Mouse (Mus musculus) kidney, adult 8-10 months (tissue): ENCODE results near the gene Ccdc115.
"Not testable (repeated sequence)": the region's sequence is repeated elsewhere in the genome, so short reads cannot be mapped to it uniquely, and the experiment has no call there.

Experiments used
- DNase-seq, 2 experiments: peaks; one replicate each; pipeline ENCODE4 v3.0.0; 2022

Gene Ccdc115

DNA sequence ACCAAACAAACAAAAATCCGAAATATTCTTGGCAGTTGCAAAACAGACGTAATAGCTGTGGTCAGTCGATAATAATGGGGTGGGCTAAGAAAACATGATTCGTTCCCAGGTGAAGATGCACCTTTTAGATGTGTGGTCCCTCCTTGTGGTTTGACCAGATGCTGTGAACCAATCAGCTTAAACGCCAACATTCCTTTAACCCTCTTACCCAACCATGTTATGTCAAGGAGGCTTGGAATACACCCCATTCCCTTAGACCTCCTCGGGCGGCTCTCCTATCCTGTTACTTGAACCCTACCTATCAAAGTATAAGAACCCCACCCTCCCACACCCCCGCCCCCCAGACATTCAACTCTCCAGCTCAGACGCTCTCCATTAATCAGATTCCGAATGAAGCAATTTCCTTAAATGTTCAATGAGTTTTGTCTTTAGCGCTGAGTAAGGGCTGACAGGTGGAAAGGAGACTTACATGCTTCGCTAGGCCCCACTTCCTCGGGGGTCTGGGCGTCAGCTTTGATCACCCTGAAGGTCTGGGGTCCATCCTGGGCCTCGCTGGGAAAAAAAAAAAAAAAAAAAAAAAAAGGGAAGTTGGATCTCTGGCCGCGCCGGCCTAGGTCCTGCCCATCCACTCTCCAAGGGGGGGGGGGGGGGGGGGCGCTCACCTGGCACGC is 956 bp downstream of the Ccdc115 start:
- no peak for DNase-seq

DNA sequence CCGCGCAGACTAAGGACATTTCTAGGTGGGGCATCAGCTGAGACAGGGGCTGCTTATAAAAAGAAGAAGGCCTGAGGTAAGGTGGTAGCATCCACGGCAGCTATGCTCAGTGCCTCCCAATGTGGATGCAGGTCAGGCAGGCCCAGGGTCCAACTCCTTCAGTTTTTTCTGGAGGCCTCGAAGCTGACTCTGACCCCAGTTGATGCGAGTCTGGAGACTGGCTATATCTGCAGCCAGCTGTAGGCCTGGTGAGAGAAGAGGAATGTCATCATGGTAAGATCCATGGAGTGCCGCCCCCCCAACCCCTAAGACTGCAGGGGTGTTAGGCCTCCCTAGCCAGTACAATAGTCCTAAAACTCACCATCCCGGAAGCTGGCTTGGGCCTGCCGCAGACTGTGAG is 2.1 kb downstream of the Ccdc115 start:
- DNase-seq: not testable (repeated sequence)

DNA sequence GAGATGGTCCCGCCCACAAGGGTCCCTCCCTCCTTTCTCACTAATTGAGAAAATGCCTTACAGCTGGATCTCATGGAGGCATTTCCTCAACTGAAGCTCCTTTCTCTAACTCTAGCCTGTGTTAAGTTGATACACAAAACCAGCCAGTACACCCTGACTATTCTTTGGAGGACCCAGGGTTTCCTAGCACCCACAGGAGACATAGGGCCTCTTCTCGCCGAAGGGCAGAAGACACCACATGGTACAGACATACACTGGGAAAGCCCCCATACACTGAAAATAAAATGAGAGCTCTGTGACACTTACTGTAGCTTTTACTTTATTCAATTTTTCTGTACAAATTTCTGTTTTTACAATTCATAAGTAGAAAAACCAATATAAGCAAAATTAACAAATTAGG is 3.1 kb downstream of the Ccdc115 start:
- DNase-seq: no peak

DNA sequence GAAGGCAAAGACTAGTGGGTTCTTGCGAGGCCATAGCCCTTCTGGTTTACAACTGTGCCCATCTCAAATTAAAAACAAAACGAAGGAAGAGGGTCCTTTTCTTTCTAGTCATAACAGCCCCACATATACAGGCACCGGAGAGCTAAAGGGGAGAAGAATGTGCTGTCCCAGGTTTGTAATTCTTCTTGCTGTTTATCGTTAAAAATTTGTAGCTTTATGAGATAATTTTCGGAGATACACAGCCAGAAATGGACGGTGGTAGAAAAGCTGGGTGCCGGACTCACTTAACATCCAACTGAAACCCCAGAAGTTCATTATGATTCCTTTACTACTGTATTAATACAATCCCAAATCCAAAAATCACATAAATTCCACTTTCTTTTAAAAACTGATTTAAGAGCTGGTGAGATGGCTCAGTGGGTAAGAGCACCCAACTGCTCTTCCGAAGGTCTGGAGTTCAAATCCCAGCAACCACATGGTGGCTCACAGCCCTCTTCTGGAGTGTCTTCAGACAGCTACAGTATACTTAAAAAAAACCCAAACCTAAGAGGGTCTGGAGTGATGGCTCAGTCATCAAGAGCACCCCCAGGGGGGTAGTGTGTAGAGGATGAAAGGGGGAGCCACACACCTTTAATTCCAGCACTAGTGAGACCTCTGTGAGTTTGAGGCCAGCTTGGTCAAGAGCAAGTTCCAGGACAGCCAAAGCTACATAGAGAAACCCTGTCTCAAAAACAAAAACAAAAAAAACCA is 3.9 kb downstream of the Ccdc115 start:
- no peak for DNase-seq

DNA sequence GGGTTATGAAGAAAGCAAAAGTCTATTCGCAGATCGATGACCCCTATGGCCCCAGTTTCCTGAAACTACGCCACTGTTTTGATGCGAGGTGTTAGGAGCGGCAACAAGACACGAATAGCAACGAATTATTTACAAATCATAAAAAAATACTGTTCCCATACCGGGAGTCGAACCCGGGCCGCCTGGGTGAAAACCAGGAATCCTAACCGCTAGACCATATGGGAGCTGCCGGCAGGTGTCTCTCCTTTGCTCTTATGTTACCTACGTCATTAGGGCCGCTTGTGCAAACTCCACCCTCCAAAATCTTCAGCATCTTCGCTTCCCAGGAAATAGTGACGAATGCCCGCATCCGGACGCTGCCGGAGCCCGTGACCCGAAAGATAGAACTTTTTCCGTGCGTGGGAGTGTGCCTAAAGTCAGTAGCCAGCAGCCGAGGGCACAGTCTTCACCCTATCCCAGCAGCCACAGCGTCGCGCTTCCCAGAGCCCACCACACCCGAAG is 4.8 kb downstream of the Ccdc115 start:
- peak; percentile 88 to 89 for DNase-seq

DNA sequence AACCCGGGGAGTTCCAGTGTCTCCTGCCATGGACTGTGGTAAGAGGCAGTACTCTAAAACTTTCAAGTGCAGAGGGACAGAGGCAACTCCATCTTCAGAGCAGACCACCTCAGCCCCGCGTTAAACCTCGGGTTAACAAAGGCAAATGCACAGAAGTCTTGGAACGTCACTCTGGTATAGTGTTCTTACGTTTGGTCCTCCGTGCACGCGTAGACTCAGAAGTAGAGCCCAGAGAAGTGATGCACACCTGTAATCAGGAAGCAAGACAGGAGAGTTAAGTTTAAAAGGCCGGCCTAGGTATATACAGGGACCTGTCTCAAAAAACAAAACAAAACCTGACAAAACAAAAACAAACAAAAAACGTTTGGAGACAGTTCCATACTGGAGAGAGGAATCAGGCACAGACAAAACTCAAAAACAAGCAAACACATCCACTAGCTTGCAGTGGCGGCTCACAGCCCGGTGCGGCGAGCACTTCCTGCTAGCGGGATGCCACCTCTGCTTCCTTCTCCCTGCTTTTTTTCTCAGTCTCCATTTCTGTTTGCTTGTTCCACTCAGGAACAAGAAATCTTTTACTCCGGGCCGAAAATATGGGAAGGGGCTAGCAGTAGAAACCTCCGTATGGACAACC is 5.5 kb downstream of the Ccdc115 start:
- DNase-seq: no peak

DNA sequence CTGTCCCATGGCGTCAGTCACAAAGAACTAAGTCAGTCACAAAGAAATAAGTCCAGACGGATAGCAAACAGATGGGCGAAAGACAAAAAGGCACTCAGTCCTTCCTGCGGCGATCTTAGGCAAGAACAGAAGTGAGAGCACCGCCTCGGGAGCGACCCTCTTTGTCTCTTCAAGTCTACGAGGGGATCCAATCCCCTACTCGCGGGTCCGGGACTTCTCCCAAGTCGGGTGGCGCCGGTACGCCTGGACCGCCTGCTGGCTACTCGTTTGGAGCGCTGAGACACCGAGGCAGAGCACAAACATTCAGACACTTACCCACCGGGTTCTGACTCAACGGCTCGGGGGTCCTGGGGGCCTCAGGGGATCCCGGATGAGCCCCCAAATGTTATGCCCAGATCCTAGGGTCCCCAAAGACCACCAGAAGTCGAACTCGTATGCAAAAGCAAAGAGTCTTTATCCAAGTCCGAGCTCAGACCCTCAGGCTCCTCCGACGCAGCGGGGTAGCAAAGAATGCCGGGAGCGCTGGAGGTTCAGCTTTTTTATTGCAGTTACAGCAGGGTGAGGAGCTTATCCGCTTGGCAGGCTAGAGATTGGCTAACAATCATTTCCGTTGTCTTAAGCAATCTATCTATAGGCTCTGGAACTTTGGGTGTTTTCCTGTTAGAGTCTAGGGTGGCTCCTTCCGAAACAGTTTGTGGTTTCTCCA is 6.5 kb downstream of the Ccdc115 start:
- no peak for DNase-seq

DNA sequence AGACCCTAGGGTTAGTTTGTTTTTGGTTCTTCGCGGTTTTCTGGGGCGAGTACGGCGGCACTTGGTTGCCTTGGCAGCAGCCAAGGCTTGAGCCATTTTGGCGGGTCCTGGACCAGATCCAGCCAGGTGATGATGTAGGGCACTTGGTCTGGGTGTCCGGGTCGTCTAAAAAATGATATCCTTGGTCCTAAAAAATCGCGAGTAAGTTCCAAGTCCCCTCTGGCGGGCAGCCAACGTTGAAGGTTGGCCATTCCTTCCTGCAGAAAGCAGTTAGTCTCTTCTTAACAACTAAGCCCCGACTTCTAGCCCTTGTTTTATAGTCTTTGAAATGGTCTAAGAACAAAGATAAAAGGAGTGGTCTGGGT is 7.1 kb downstream of the Ccdc115 start:
- DNase-seq: no peak

DNA sequence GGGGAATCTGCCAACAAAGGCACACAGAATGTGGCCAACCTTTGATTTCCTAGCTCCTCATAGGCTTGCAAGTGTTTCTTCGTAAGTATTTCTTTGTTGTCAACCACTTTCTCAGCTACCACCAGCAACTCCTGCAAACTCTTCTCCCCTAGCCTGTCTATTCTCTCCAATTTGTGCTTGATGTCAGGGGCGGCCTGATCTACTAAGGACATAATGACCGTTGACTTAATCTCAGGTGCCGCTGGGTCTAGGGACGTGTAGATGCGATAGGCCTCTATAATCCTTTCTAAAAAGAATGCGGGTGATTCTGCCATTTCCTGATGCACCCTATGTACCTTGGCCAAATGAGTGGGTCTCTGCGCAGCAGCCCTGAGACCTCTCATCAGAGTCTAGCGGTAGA is 8.0 kb downstream of the Ccdc115 start:
- DNase-seq: no peak

DNA sequence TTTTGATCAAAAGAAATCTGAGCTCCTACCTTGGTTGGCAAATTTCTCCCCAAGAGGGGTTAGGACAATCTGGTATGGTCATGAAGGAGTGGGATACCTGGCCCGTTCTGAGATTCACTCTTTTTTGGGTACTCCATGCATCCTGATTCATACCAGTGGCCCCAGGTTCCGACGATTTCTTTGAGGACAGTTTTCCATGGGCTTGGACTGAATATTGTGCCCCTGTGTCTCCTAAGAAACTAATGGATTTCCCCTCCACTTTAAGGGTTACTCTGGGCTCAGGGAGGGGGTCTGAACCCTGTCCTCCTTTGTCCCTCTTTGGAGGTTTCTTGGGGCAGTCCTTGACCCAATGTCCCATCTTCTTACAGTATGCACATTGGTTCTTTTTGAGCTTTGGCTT is 8.5 kb downstream of the Ccdc115 start:
- no peak for DNase-seq

DNA sequence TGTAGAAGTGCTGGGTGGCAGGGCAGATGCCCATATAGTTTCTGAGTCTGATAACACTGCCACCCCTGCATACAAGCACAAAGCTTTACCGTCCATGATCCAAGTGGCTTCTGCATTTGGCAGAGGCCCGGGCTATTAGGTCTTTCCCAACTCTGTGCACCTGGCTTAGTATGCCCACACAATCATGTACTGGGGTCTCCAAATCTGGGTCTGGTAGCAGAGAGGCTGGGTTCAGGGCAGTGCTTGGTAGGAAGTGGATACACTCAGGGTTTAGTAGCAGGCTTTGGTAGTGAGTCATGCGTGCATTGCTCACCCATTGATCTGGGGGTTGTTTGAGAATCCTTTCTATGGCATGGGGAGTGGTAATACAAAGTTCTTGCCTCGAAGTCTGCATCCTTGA is 10.2 kb downstream of the Ccdc115 start:
- DNase-seq: no peak

DNA sequence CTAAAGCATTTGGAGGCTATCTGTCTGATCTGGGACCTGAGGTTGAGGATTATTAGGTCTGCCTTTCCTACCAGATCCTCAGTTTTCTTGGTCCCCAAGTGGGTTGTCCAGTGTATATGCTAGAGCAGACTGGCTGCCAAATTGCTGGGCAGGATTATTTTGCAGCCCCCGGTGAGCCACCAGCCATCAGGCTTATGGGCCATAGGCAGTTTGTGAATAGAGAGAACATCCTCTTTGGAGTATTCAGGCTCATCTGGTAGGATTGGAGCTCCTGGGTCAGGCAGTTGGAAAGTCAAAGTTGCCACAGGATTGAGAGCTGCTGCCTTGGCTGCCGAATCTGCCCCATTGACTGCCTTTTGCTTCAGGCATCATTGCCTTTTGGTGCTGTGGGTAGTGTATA is 11.0 kb downstream of the Ccdc115 start:
- no peak for DNase-seq

DNA sequence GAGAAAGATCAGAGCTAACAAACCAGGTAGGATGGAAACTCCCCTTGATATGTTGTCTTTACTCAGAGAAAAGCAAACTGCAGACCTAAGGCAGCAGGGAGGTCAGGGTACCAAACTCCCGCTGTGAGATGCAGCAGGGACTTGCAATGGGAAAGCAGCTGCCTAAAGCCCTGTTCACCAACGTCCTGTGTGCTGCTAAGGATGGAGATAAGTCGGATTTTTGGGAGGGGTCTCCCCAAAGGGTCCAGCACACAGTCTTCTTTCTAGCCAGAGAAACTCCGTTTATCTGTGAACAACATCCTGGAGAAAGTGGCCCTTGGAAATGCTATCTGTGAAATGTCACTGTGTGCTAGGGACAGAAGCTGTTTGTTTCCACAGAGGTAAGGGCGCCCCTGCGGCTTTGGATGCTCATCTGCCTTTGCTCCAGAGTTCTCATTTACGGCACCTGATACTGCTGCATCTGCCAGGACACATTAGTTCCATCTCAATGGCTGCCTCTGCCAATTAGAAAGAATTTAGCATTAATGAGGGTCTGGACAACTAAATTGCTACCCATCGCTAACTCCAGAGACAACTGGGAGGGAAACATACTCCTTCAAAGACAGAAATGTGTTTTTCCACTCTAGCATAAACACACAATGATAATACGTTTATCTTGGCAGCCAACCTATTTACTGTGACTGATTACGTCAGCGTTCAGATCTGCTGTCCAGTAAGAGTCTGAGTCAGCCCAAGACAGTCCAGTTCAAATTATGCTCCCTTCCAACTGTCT is 40.1 kb downstream of the Ccdc115 start:
- DNase-seq: no peak

DNA sequence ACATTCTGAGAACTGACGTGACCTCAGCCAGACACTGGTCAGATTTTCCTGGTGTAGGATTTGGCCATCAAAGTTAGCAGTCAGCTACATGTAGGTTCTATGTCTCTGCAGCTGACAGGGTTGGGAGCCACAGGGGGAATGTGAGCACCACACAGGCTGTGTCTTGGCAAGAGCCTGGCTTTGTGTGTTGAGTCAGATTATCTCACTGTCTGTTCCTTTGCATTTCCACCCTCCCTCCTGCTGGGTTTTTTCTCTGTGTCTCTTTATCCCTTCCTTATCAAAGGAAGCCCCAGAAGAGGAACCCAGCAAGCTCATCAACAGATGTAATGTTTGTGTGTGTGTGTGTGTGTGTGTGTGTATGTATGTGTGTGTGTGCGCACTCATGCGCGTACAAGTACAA is 43.2 kb downstream of the Ccdc115 start:
- no peak for DNase-seq

DNA sequence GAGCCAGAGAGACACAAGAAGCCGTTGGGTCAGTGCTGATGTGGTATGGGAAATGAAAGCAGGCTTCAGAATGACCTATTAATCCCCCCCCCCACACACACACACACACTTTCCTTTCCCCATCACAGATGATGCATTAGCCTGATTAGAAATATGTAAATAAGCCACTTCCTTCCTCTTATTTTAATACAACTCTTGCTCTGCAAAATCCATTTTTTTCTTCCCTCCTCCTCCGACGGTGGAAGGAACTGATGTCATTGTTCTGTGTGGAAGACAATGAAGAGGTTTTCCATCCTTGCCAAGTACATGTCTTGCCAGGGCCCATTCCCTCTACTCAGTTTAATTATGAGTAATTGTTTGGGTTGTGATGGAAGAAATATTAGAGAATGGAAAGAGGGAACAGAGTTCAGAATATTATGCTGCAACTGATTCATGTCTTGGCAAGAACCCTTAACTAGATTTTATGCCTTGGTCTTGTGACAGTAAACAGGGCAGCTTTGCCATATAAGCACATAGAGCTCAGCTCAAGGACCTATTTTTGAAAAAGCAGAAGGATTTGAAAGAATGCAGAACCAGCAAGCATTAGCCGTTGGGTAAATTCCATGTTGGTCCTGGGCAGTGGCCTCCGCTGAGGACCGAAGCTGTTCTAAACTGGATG is 50.1 kb downstream of the Ccdc115 start:
- peak; percentile 2 to 12 for DNase-seq

DNA sequence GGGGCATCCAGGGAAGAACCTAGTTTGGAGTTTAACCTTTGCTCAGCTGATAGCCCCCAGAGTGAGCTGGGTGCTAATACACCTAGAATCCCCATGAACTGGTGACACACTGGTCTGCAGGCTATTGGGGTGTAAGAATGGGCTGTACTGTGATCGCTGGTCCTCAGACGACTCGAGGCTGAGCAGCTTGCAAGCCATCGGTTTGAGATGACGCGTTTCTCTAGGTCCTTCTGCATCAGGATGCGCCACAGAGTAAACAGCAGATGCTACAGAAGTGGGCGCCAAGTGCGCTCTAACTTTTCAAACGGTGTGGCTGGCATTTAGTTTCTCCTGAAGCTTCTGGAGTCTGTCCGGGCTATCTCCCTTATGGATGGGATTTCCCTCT is 50.6 kb downstream of the Ccdc115 start:
- no peak for DNase-seq

DNA sequence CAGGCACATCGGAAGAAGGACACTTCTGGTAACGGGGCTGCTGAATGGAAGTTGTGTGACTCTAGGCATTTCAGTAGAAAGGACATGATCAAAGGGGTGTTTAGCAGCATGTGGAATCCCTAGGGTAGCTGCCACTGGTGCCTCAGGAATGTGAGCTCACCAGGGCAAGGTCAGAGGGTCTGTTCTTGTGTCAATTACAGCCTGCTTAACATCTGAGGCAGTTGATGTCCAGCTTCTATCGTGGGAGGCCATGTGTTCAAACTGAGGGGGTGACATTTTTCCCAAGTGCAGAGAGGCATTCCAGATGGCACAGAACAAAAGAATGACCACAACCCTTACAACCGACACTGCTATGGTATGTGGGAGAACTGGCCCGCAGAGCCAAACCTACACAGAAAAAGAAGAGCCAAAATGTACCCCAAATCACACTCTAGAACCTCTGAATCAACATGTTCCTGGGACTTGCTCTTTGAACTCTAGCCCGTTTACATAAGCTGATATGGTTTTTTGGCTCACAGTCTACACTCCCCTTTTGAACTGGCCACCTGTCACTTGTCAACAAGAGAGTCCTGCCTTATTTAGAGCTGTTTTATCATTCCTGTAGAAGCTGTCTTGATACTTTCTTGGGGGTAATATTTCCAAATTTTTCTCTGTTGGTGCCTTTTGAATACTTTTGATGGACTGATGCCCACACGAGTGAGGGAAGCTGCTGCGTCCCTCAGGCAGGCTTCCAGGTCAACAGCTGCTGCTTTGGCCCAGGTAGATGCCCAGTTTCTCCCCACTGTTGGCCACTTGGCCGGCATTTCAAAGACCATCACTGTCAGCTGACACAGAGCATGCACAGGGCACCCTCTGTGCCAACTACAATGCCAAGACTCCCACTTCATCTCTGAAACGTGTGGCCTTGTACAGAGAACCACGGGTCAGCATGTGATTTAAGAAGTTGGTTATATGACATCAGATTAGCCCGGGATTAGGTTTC is 51.8 kb downstream of the Ccdc115 start:
- no peak for DNase-seq
